Mouse (Mus musculus): ENCODE data around the gene Trpm3.

Trpm3 gene

DNA sequence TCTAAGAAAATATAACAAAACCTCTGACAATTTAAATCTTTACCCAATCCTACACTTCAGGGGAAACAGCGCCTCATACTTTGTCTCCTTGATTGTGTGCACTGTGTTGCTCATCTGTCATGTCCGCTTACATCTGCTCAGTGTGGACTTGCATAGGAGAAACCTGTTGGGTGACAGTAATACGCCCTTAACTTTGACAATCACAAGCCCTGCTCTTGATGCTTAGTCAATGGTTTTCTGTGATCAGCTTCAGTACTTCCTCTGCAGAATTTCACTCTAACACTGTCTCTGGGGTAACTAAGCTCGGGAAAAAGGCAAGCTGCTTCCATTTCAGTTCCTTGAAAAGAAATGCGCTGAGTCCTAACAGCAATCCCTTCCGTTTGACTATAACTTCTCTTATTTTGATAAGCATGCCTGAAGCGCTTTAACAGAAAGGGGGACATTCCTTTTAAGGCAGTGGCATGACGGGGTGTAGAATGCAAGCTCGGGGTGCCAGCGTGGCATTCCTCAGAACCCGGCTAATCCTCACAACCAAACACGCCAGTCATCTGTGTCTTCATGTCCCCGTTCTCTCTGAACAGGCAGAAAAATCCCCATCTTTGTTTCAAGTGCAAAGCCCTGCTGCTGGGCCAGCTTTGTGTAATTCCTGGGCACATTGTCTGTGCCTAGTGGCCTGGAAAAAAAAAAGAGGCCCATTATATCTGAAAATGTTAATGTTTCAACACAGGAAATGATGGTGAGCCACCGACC, 517.8 kb downstream of the Trpm3 start:
- DNase-seq = no peak

DNA sequence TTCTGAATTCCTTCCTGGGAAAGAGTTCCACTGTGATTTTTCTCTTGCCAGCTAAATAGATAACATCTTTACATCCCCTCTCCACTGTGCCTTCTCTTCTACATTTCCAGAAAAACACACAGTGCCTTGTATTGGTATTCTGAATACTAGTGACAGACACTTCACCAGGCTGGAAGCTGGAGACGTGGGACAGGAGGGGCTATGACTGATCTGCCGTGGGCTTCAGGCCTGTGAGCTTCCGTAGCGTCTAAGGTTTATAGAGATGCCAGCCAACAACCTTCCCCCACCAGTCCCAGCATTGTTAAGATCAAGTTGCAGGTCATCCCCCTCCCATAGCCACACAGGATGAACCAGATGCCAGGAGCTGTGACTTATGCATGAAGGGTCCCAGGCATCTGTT, 518.4 kb downstream of the Trpm3 start:
- no peak for DNase-seq

DNA sequence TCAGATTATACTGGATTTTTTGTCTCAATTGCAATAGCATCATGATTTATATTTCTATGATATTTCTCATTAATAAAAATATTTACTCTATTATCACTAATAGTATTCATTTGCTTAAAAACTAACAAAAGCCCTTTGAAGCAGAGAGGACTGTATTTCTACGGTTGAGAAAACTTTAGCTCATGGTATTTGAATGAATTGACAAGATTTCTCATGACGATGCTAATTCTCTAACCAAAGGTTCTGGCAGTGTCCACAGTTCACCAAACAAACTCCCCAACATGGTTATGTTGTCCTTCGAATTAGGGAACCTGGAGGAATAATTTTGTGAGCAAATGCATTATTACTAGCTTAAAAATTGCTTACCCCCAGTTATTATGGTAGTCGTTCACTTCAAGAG, 526.6 kb downstream of the Trpm3 start:
- no peak for DNase-seq

DNA sequence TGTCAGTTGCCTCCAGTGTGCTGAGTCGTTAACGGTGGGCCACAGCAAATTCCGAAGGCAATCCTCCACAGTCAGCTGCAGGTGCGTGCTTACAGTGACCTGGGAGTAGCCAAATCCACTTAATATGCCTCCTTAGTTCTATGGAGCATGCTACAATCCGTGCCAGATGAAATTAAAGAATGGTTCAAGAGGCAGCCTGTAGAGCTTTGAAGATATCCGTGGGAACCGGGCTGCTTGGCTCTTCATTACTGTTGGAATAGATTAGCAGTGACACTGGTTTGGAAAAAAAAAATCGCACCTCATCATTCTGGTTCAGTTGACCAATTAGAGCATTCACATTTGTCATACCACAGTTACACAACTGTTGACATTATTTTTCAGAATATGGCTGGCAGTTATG, 531.4 kb downstream of the Trpm3 start:
- DNase-seq = no peak

DNA sequence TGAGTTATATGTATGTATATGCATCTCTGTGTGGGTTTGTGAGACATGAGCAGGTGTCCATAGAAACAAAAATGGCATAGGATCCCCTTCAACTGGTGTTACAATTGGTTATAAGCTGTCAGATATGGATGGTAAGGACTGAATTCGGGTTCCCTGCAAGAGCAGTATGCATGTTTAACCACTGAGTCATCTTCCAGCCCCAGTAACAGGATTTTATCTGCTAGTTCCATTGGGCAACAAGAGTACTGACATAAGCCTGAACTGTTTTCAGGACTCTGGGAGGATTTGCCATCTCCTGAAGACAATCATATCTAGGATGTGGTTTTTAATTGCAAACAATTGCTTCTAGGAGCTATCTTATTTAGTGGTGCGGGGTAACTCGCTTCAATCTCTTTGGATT, 534.0 kb downstream of the Trpm3 start:
- no peak for DNase-seq

DNA sequence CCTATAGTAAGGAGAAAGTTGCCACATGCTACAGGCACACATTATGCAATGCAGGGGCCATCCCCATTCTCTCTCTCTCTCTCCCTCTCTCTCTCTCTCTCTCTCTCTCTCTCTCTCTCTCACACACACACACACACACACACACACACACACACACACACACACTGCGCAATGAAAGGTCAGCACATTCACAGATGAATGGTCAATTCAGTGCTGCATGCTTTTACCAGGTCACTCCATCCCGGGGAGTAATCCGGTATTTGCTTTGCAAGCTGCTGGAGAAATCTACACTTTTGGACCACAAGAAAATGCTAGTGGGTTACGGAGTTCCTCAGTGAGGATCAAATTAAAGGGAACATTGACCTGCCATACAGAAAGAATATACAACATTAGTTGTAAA, 537.4 kb downstream of the Trpm3 start:
- no peak for DNase-seq

DNA sequence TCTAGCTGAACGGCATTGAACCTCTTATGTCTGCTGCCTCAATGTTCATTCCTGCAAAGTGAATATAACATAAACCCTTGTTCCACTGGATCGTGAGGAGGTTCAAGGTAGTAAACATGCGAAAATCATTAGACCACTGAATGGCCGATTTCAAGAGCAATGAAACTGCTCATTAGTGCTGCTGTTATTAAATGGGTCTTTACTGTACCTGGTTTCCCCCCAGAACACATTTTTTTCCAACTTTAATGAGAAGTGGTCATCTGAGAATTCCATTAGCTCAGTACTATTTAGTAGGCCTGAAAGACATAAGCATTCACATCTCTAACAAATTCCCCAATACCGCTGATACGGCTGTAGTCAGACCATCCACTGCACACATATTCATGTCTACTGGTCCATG, 543.4 kb downstream of the Trpm3 start:
- no peak for DNase-seq

DNA sequence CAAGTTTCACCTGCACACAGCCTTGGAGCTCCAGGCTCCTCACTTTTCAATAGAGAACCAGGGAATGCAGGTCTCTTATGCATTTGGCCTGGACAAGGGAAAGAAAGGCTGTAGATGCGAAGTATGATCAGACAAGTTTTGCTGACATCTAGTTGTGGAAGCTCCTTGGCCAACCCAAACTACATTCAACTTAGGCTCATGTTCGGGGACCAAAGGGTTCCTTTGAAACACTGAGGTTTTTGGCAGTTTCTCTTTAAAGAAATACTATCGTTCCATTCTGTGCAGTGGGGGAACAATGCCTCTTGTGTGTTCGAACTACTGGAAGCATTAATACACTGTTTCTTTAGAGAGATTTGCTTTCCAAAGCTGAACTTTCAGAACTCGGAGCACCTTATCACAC, 553.1 kb downstream of the Trpm3 start:
- DNase-seq = no peak

DNA sequence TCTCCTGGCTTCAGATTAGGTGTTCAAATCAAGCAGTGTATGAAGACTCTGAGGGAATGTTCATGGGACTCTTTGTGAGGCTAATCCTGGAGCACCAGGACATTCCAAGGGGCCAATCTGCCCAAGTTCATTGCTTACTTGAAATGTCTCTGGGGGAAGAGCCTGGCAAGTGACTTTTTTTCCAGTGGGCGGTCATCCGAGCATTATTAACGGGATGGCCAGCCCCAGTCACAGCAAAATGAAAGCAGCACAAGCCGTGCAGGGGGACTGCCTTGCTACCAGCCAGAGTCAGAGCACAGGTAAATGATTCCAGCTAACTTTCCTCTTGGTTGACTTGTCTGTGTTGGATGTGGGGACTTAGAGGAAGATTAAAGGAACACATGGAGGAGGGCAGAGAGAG, 553.7 kb downstream of the Trpm3 start:
- DNase-seq = peak; percentile 19

DNA sequence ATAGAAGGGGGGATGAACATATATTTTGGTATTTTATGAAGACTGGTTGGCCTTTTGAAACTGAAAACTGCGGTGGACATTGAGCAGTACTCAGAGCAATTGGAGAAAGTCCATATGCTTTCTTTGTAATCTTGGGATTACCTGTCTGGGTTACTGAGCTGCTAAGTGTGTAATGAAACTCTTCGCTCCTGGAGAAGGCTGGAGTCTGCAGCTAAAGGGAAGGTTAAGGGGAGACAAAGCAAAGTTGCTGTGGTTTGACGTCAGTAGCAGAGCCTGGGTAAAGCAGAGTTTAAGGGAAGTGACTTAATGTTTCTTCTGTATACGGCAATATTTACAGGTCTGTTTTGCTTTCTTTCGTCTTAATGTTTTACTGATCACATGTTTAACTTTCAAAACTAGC, 554.1 kb downstream of the Trpm3 start:
- no peak for DNase-seq

DNA sequence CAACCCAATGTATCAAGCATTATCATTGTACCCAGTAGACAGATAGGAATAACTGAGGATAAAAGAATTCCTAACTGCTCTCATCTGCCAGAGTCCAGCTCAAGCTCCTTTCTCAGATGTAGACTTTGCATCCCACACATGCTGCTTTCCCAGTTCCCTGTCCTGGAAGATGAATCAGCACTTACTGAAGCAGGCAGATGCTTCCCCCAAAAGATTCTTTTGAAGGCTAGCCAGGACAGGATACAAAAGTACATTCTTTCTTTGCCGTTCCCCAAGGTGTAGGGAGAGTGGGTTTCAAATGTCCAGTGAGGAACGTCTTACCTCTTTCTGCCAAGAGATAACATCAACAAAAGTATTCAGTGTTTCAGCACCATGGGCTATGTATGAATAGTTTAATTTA, 556.6 kb downstream of the Trpm3 start:
- no peak for DNase-seq

DNA sequence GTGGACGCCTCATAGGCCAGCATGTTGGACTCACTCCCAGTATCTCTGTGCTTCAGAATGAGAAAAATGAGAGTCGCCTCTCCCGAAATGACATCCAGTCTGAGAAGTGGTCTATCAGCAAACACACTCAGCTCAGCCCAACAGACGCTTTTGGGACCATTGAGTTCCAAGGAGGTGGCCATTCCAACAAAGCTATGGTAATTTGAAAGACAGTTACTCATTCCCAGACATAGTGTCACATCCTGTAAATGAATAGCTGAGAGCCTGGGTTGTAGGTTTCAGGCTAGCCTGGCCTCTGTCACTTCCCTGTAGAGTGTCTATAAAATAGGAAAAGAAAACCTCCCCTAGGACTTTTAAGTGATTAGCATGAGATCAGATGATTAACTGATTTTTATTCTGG, 559.9 kb downstream of the Trpm3 start:
- DNase-seq = no peak

DNA sequence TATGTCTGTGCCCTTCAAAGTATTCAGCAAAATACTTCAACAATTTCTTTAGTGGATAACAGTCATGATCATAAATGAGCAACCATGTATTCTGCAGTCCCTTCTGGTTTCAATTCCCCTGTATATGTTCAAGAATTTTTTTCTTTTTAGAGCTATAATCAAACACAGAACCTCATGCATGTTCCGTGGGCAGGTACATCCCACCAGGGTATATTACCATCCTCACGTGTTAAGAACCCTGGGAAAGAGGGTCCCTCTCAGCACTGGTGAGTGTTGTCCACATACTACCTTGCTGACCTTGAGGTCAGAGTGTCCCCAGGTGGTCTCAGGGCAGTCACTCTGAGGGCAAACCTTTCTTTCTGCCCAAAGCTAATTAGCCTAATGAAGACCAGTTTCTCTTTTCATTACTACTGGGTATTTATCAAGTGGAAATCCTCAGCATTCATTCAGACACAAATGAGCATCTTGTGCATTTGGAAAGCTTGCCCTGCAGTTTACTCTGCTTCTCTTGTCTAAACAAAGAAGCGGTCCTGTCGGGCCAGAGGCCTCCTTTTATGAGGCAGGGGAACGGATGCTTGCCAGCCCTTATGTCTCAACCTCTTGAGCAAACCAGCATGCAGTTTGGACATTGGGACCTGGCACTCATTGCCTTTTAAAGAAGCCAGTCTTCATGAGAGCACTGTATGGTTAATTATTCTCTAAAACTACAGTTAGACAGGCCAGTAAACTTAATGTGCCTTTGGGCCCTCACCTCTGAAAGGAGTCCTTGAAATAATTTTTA, 562.2 kb downstream of the Trpm3 start:
- DNase-seq = peak; percentile 82

DNA sequence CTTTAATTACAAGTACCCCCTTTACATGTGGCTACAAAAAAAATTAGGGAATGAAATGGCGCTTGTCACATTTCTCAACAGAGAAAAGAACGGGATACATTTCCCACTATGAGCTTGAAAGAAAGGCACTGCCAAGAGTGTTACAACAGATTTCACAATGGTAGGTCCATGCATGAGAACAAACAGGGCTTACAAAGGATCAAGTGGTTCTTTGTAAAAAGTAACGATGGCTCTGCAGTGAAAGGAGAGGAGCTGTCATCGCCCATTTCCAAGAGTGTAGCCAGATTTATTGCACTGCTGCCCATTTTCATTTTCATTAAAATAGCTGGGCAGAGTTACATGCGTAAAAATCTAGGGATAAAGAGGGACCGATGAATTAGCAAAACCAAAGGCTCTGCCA, 565.0 kb downstream of the Trpm3 start:
- no peak for DNase-seq

DNA sequence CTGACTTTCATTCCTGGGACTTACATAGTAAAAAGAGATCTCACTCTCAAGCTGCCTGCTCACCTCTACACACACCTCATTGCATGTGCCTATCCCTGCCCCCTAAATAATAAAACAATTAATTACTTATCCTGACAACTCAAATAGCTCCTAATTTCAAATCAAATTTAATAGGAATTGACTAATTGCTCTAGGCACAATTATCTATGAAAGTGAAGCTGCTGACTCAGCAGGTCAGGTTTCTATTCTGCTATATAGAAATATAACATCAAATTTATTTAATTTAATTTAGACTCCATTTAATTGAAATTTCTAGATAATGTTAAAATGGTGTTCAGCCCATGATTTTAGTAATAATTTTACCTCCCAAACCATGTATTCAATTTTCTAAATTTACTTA, 566.6 kb downstream of the Trpm3 start:
- no peak for DNase-seq

DNA sequence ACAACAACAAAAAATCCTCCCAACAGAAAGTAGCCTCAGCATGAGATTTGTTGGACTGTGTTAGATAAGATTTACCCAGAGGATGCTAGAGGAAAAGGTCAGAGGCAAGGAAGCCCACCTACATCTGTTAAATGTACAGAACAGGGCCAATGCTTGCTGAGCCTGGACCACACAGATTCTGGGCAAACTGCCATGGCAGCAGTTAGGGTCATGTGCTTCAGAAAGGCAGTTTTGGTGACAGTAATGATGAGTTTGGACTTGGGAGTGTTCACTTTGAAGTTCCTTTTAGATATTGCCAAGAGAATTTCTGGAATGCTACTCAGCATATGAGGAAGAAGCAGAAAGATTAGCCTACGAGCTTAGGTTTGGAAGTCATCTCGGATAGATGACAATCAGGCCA, 580.2 kb downstream of the Trpm3 start:
- no peak for DNase-seq

DNA sequence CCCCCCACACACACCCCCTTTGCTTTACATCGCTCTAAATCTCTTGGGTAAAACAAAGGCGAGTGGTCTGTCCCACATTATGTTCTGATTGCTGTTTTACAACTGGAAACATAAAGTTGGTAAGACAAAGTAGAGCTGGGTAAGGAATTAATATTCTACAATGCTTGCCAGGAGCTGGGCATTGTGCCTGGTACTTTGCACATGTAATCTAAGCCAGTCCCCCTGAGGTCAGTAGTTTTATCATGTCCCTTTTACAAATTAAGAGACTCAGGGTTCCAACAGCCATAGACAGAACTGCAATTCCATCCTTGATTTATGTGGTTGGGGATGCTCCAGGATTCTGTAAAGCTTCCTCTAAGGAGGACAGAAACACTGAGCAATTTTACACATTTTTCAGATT, 591.0 kb downstream of the Trpm3 start:
- no peak for DNase-seq

DNA sequence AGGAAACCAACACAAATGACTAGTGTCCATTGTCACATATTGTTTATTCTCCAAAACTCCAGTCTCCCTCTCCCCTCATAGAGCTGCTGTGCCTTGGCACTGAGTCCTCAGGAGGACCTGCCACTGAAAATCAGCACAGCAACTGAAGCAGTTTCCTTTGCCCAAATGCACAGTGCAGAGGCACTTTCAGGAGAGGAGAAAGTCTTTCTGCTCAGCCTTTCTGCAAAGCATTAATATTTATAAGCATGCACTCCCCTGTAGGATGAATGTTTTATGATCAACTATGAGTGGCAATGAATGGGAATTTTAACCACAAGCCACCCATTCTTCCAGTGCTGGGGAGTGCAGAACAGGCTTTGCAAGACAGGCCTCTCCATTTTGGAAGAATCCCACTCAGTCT, 592.1 kb downstream of the Trpm3 start:
- no peak for DNase-seq

DNA sequence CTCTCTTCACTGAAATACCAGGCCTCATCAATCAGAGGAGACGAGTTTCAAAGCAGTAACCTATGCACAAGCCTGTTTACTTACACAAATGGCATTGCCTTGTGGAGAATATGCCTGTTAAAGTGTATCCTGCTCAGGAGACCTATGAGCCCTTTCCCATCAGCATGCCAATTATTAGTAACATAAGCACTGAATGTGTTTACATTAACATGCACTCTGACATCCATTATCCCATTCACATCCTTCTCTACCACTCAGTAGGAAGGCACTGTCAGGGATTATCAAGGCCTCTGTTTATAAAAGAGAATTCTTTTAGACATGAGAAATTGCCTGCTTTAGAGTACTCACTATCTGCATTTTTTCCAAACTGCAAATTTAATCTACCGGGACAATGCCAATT, 598.0 kb downstream of the Trpm3 start:
- DNase-seq = no peak

DNA sequence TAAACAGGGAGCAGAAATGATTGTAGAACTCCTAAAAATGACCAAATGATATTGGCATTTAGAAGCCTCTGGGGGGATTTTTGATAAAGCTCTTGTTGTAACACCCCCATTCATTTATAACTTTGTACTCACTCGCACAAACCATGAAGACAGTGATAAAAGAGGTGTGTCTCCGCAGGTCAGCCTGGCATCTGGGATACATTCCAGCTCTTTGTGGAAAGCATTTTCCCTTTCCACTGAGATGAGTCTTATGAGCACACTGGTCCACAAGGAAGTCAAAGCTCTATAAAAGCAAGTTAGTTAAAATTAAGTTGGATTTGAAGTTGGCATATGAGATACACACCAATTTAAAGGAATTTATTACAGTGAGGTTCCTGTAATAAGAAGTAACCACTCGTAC, 600.4 kb downstream of the Trpm3 start:
- DNase-seq = no peak

DNA sequence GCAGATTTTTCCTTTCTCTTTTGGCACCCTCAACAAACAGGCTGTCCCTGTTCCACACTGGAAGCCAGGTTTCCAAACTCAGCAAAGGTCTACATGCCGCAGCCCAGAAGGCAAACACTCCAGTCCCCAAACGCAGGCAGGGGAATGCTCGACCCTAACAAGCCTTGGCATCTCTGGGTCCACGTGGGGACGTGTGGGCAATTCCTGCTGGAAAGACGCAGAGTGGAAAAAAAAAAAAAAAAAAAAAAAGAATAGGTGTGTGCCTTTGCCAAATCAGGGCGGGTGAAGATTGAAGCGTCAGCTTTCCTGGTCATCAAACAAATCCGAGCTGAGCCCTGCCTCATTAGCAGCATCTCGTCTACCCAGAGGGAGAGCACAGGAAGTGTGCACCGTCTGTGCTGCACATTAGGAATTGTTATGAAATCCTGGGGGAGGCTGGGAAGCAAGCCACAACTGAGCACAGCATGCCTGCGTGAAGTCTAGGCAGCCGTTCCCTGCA, 614.5 kb downstream of the Trpm3 start:
- no peak for DNase-seq

DNA sequence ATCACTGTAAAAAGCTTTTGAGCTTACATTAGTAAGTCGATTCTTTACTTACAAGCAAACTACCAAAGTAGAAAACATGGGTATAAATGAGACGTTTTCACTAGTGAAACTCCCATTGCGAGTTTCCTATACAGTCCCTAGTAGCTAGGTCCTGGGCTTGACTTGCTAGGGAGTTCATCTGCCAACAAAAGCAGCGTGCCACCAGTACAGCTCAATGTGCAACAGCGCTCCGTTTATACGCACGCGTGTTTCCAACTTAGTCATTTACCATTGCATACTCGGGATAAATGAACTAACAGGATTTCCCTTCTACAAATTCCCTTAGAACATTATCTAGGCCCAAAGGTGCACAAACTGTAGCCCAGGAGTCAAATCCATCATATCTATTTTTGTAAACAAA, 615.2 kb downstream of the Trpm3 start:
- DNase-seq = no peak

DNA sequence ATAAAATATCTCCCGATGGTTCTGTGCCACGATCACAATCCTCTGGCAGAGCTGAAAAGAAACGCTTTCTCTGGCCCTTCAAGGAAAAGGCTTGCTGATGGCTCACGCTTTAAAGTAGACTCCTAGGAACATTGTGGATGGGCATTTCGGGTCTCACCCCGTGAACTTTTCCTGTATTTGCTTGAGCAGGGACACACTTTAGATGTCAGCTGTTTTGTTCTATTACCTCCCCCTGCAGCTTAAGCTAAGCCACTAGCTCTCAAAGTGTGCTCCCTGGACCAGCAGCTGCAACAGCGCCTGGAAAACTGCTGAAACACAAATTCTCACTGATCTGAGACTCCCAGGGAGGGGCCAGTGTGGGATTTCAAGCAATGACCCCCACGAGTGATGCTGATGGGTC, 615.7 kb downstream of the Trpm3 start:
- DNase-seq = no peak

DNA sequence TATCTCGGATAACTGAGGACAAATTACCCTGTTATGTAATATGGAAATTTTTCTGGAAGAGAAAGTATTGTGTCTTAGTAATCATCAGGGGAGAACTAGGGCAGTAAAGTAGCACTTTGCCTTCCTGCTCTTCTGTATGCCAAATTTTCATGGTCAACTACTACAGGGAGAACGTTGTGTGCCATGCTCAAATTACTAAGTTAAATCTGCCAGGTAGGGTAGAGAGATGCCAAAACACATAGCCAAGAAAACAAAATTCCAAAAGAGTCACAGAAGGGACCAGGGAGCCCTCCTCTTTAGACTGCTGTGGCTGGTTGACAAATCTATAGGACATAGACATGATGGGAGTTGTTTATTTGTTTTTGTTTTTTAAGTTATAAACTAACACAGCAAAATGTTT, 619.6 kb downstream of the Trpm3 start:
- DNase-seq = no peak

DNA sequence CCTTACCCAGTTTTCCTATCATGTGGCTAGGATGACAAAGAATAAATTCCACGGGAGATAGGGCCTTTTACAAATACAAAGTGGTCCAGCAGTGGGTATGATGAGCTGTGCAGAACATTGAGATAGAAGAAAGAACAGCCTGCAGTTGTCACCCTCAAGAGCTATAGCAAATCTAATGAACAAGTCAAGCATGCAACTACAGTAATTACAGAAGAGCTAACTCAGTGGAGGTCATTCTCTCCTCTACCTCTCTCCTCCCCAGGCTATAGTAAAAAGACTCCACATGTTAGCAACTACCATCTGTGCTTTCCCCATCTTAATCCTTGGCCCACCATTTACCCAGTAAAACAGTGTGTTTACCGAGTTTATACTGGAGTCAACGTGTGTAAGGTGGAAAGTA, 629.4 kb downstream of the Trpm3 start:
- no peak for DNase-seq

Data from kidney, adult 11 months (tissue).